In genomic region chr9:37551751-37552531, GRCm38 (mm10) we compare ENCODE assay signal across 8 mouse cellular contexts. TPM values are rescaled to one million over a fixed set of nuclear protein-coding genes. Genes with fewer than 3 reads are reported as not detected.
A peak's percentile ranks its signal among the peaks of the same experiment; 100 is the strongest.
DNase-seq lines count a peak whose midpoint lies in the region; ATAC-seq and TF ChIP-seq lines count a peak whose summit lies in the region.

No protein-coding gene starts in this region.

- H3K9ac ChIP-seq in heart, embryonic 14.5 days (ENCODE audit: low read length) = peak overlapping the region; percentile 56
- H3K9ac ChIP-seq in heart, postnatal 0 days (replicated peaks; ENCODE audit: low read depth, low read length) = no peak overlapping the region; the same call in 1 of the 2 replicates

- no peaks in the 10 kb centered on the region for H3K36me3 ChIP-seq in heart, embryonic 14.5 days (ENCODE audit: control insufficient read depth, insufficient read depth, low read length)
- peaks cover 32% of the 10 kb centered on the region for H3K36me3 ChIP-seq in G1E (replicated peaks)
- no peaks in the 10 kb centered on the region for H3K36me3 ChIP-seq in heart, postnatal 0 days (replicated peaks; ENCODE audit: control insufficient read depth, insufficient read depth, low read length)

- peak overlapping the region; percentile 43 to 52 for H3K4me3 ChIP-seq in heart, embryonic 14.5 days (ENCODE audit: control insufficient read depth in 1 of 2, insufficient read depth in 1 of 2, low read depth in 1 of 2, low read length in 2 of 2)
- peak overlapping the region; percentile 80 for H3K4me3 ChIP-seq in G1E (ENCODE audit: low read depth, low read length)
- H3K4me3 ChIP-seq in heart, postnatal 0 days (ENCODE audit: low read depth, low read length) = peak overlapping the region; percentile 48

- no peak for DNase-seq in heart, postnatal 36 days
- no peak for DNase-seq in G1E (ENCODE audit: low spot score)
- no peak for DNase-seq in heart, postnatal 0 days (ENCODE audit: low spot score)
- no peak for DNase-seq in retina, embryonic 14.5 days (ENCODE audit: low spot score)
- DNase-seq in adrenal gland, postnatal 14 days = no peak
- DNase-seq in cerebellum, adult 11 months = no peak

- TF ChIP-seq CTCF in G1E (IDR thresholded peaks at IDR 0.05; ENCODE audit: low read depth, low read length) = no peak
- no peak for TF ChIP-seq CTCF in heart, postnatal 0 days (IDR thresholded peaks at IDR 0.05; ENCODE audit: low read depth)

- WGBS in heart, embryonic 14.5 days = 3% methylated on average over 23 of the region's 23 CpGs
- WGBS in heart, postnatal 0 days = 3% methylated on average over 23 of the region's 23 CpGs

- H3K27me3 ChIP-seq in heart, embryonic 14.5 days (ENCODE audit: control insufficient read depth, insufficient read depth, low read length) = peaks cover 54% of the 10 kb centered on the region
- no peaks in the 10 kb centered on the region for H3K27me3 ChIP-seq in G1E (ENCODE audit: insufficient read depth, low read length)
- H3K27me3 ChIP-seq in heart, postnatal 0 days (ENCODE audit: control insufficient read depth, insufficient read depth, low read length) = peaks cover 36% of the 10 kb centered on the region

- no peak for ATAC-seq in heart, embryonic 14.5 days (ENCODE audit: insufficient number of reproducible peaks, insufficient read depth, low FRiP score, low read depth)
- ATAC-seq in G1E (ENCODE audit: extremely low read depth, insufficient number of reproducible peaks, low FRiP score, poor library complexity, severe bottlenecking) = no peak
- ATAC-seq in heart, postnatal 0 days (ENCODE audit: insufficient read depth, low read depth) = no peak
- ATAC-seq in megakaryocyte progenitor cell, adult 5-6 weeks (replicated peaks; ENCODE audit: poor library complexity) = peak; percentile 12; the same call in 1 of the 2 replicates

- intact Hi-C loops in heart, postnatal 36 days (cut with DNase I) = no loop called here

- no peaks in the 10 kb centered on the region for H3K9me3 ChIP-seq in heart, embryonic 14.5 days (ENCODE audit: control insufficient read depth, low read length)
- no peaks in the 10 kb centered on the region for H3K9me3 ChIP-seq in G1E (replicated peaks)
- no peaks in the 10 kb centered on the region for H3K9me3 ChIP-seq in heart, postnatal 0 days (replicated peaks; ENCODE audit: control insufficient read depth, low read length)

- H3K4me1 ChIP-seq in heart, embryonic 14.5 days (ENCODE audit: control insufficient read depth in 2 of 2, insufficient read depth in 2 of 2, low read length in 2 of 2) = peaks cover 10 to 18% of the 10 kb centered on the region in 2 experiments; a peak in 3 of 4 replicates
- peaks cover 90% of the 10 kb centered on the region for H3K4me1 ChIP-seq in G1E (ENCODE audit: insufficient read depth, low read depth, low read length)
- peaks cover 7% of the 10 kb centered on the region; the same call in 1 of the 2 replicates for H3K4me1 ChIP-seq in heart, postnatal 0 days (ENCODE audit: control insufficient read depth, insufficient read depth)

- H3K27ac ChIP-seq in heart, embryonic 14.5 days (replicated peaks in 1 of 2; ENCODE audit: control insufficient read depth in 1 of 2, insufficient read depth in 1 of 2, low read depth in 2 of 2, low read length in 2 of 2) = no peak overlapping the region
- H3K27ac ChIP-seq in heart, postnatal 0 days (ENCODE audit: low read depth) = no peak overlapping the region

- H3K4me2 ChIP-seq in heart, embryonic 14.5 days (ENCODE audit: low read length) = peak overlapping the region; percentile 88
- peak overlapping the region; percentile 80 for H3K4me2 ChIP-seq in heart, postnatal 0 days (ENCODE audit: low read depth, low read length)

- TF ChIP-seq EP300 in heart, postnatal 0 days (IDR thresholded peaks at IDR 0.05; ENCODE audit: low read depth) = no peak

RNA-seq across cellular contexts. Expression of gene Nrgn, which starts 0.8 kb away (rescaled TPM):
- 3.5 and 3.8 TPM in 2 replicates for polyA plus RNA-seq in heart, embryonic 14.5 days (2014; fragmentation: Nextera tagmentation; extraction: Ambion mirVana)
- total RNA-seq in heart, postnatal 36 days (2021) = 1 to 10 TPM; 4.5 to 6.1 TPM
- total RNA-seq in G1E (2014; fragmentation: Nextera tagmentation) (444 and 474 TPM in 2 replicates), G1E (2017) (136 and 149 TPM in 2 replicates)
- 2,434 and 2,443 TPM in 2 replicates for polyA plus RNA-seq in G1E (2012)
- total RNA-seq in heart, postnatal 0 days (2014; rRNA removed; ENCODE audit: low replicate concordance) = not detected in 2 replicates
- polyA plus RNA-seq in heart, postnatal 0 days (2015; fragmentation: Nextera tagmentation; extraction: Ambion mirVana) = 2.0 and 2.3 TPM in 2 replicates
- 4.4 and 9.6 TPM in 2 replicates for total RNA-seq in megakaryocyte progenitor cell, adult 5-6 weeks (2015)
- 0.54 and 3.5 TPM in 2 replicates for total RNA-seq in megakaryocyte progenitor cell, adult 5-6 weeks (2017)
- total RNA-seq in adrenal gland, postnatal 14 days (2021) = 3.6 and 4.8 TPM in 2 replicates

RNA-seq across cellular contexts. Expression of gene Siae, which starts 3.6 kb away (rescaled TPM):
- polyA plus RNA-seq in heart, embryonic 14.5 days (2014; fragmentation: Nextera tagmentation; extraction: Ambion mirVana) = 12.0 and 12.7 TPM in 2 replicates
- 1 to 10 TPM; 9.6 to 9.7 TPM for total RNA-seq in heart, postnatal 36 days (2021)
- total RNA-seq in G1E (2014; fragmentation: Nextera tagmentation) (98.8 and 107 TPM in 2 replicates), G1E (2017) (41.7 and 44.5 TPM in 2 replicates)
- polyA plus RNA-seq in G1E (2012) = 1.3 and 1.9 TPM in 2 replicates
- total RNA-seq in heart, postnatal 0 days (2014; rRNA removed; ENCODE audit: low replicate concordance) = 5.4 and 5.8 TPM in 2 replicates
- 6.4 and 9.3 TPM in 2 replicates for polyA plus RNA-seq in heart, postnatal 0 days (2015; fragmentation: Nextera tagmentation; extraction: Ambion mirVana)
- 13.4 and 16.9 TPM in 2 replicates for total RNA-seq in megakaryocyte progenitor cell, adult 5-6 weeks (2015)
- total RNA-seq in megakaryocyte progenitor cell, adult 5-6 weeks (2017) = 9.4 and 11.8 TPM in 2 replicates
- total RNA-seq in adrenal gland, postnatal 14 days (2021) = 12.4 and 14.7 TPM in 2 replicates

RNA-seq across cellular contexts. Expression of gene Vsig2, which starts 12.9 kb away (rescaled TPM):
- polyA plus RNA-seq in heart, embryonic 14.5 days (2014; fragmentation: Nextera tagmentation; extraction: Ambion mirVana) = 0.74 and 1.6 TPM in 2 replicates
- total RNA-seq in heart, postnatal 36 days (2021) = 1 to 10 TPM; 4.0 to 4.7 TPM
- total RNA-seq in G1E (2014; fragmentation: Nextera tagmentation) = not detected in 2 replicates
- total RNA-seq in G1E (2017) = 0.29 and 3.0 TPM in 2 replicates
- polyA plus RNA-seq in G1E (2012) = not detected in 2 replicates
- total RNA-seq in heart, postnatal 0 days (2014; rRNA removed; ENCODE audit: low replicate concordance) = 17.2 TPM in 1 of 2 replicates, not detected in the other
- 1.4 and 1.5 TPM in 2 replicates for polyA plus RNA-seq in heart, postnatal 0 days (2015; fragmentation: Nextera tagmentation; extraction: Ambion mirVana)
- total RNA-seq in megakaryocyte progenitor cell, adult 5-6 weeks (2015) = not detected in 2 replicates
- not detected in 2 replicates for total RNA-seq in megakaryocyte progenitor cell, adult 5-6 weeks (2017)
- total RNA-seq in adrenal gland, postnatal 14 days (2021) = 5.2 and 9.1 TPM in 2 replicates

RNA-seq across cellular contexts. Expression of gene Esam, which starts 24.1 kb away (rescaled TPM):
- polyA plus RNA-seq in heart, embryonic 14.5 days (2014; fragmentation: Nextera tagmentation; extraction: Ambion mirVana) = 78.2 and 81.9 TPM in 2 replicates
- 10 to 100 TPM; 66.9 to 79.2 TPM for total RNA-seq in heart, postnatal 36 days (2021)
- total RNA-seq in G1E (2014; fragmentation: Nextera tagmentation) (not detected in 2 replicates), G1E (2017) (0.23 TPM in 1 of 2 replicates, not detected in the other)
- 0.09 TPM in 1 of 2 replicates, not detected in the other for polyA plus RNA-seq in G1E (2012)
- total RNA-seq in heart, postnatal 0 days (2014; rRNA removed; ENCODE audit: low replicate concordance) = 115 and 117 TPM in 2 replicates
- 82.6 and 83.4 TPM in 2 replicates for polyA plus RNA-seq in heart, postnatal 0 days (2015; fragmentation: Nextera tagmentation; extraction: Ambion mirVana)
- total RNA-seq in megakaryocyte progenitor cell, adult 5-6 weeks (2015) = 0.34 and 0.94 TPM in 2 replicates
- total RNA-seq in megakaryocyte progenitor cell, adult 5-6 weeks (2017) = 0.29 and 0.57 TPM in 2 replicates
- total RNA-seq in adrenal gland, postnatal 14 days (2021) = 64.0 and 81.0 TPM in 2 replicates

Comparison
In these comparisons a context has a peak if more than half of its experiments do, and no peak if none do; other contexts are left out.
1. RNA of gene Nrgn, which starts 0.8 kb away (total RNA-seq): 136 to 474 TPM in G1E; 0.54 to 9.6 TPM in megakaryocyte progenitor cell, adult 5-6 weeks, 4.5 to 6.1 TPM in heart, postnatal 36 days, 3.6 to 4.8 TPM in adrenal gland, postnatal 14 days and not detected in heart, postnatal 0 days; every median in the first group is over 10 times any median in the second.
2. Peak in every context shown above with its lines, with median percentiles within 50 percentile points of each other: H3K4me3 ChIP-seq.